Mouse (Mus musculus): ENCODE measurements around the gene Mia. TPM values are rescaled to one million over a fixed set of nuclear protein-coding genes. Genes with fewer than 3 reads are reported as not detected.

Gene Mia
- total RNA-seq (2023) = 1.5 TPM

GRCm38 (mm10) chr7:27180837-27181695, at the start of gene Mia, which contains the start of gene Gm21983:
Mia (minus strand) TSS chr7:27181157.
Gm21983 (minus strand) TSS chr7:27181086.

GRCm38 (mm10) chr7:27228281-27228821, 47.4 kb upstream of the Mia start, which contains the start of gene Itpkc:
Itpkc (minus strand) TSS chr7:27228661.

GRCm38 (mm10) chr7:27195681-27196611, 15.0 kb upstream of the Mia start, which contains the start of the genes BC024978 and Snrpa:
BC024978 (plus strand) TSS chr7:27195781.
Snrpa (minus strand) TSS chr7:27196271.

GRCm38 (mm10) chr7:27178324-27179216, 2.4 kb downstream of the Mia start, which contains the start of gene Rab4b:
Rab4b (minus strand) TSS chr7:27178896.

GRCm38 (mm10) chr7:27166614-27167474, 14.1 kb downstream of the Mia start, which contains the start of gene Egln2:
Egln2 (minus strand) TSS chr7:27166802.

GRCm38 (mm10) chr7:27153205-27153764, 27.7 kb downstream of the Mia start, which contains the start of gene Cyp2t4:
Cyp2t4 (plus strand) TSS chr7:27153714.

Other genes with a start within 250 kb of the Mia start
- gene Cyp2a22, start 241.8 kb downstream of the Mia start, total RNA-seq (2023) = not detected
- gene Cyp2a12, start 152.1 kb downstream of the Mia start, total RNA-seq (2023) = not detected
- gene Cyp2f2, start 61.2 kb downstream of the Mia start, total RNA-seq (2023) = not detected
- not detected for gene Cyp2t4, start 27.4 kb downstream of the Mia start, total RNA-seq (2023)
- gene Egln2, start 14.4 kb downstream of the Mia start, total RNA-seq (2023) = 91.9 TPM
- gene Rab4b, start 2.3 kb downstream of the Mia start, total RNA-seq (2023) = 101 TPM
- not detected for gene Gm21983, start 71 bp downstream of the Mia start, total RNA-seq (2023)
- 14.4 TPM for gene BC024978, start 14.6 kb upstream of the Mia start, total RNA-seq (2023)
- gene Snrpa, start 15.1 kb upstream of the Mia start, total RNA-seq (2023) = 70.7 TPM
- 15.0 TPM for gene Itpkc, start 47.5 kb upstream of the Mia start, total RNA-seq (2023)
- gene Coq8b, start 51.9 kb upstream of the Mia start, total RNA-seq (2023) = 18.0 TPM
- gene Numbl, start 77.3 kb upstream of the Mia start, total RNA-seq (2023) = 2.4 TPM
- 8.7 TPM for gene Ltbp4, start 156.5 kb upstream of the Mia start, total RNA-seq (2023)
- 70.0 TPM for gene Shkbp1, start 174.9 kb upstream of the Mia start, total RNA-seq (2023)
- 5.5 TPM for gene Gm20479, start 176.3 kb upstream of the Mia start, total RNA-seq (2023)